Mouse (Mus musculus): ENCODE measurements around the gene Papss2. TPM values are rescaled to one million over a fixed set of nuclear protein-coding genes. Genes with fewer than 3 reads are reported as not detected.

The Papss2 gene
- total and polyA plus RNA-seq, 2 experiments: 75.1 to 223 TPM

DNA sequence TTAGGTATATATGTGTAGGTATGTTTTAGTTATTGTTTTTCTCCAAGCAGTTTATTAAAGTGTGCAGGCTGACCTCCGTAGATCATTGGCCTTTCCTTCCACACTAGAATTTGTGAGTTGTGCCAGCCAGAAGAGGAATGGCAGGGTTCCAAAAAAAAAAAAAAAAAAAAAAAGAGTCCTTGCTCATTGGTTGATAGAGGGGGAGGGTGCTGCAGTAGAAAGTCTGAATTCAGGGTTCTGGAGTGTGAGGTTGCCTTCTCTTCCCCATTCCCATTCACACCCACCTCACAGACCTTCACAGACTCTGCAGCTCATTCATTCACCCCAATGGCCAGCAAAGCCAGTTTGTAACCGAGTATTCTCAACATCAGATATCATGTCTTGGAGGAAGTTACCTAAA, 24.1 kb downstream of the Papss2 start:
- peaks cover 14% of the 10 kb centered on the region; the same call in 1 of the 2 replicates for H3K79me2 ChIP-seq (ENCODE audit: control insufficient read depth, insufficient read depth, low read length)
- H3K36me3 ChIP-seq (ENCODE audit: control insufficient read depth, insufficient read depth, low read length): no peaks in the 10 kb centered on the region
- no peaks in the 10 kb centered on the region for H3K27me3 ChIP-seq (ENCODE audit: control insufficient read depth, insufficient read depth, low read length)
- TF ChIP-seq POLR2A (IDR thresholded peaks at IDR 0.05; ENCODE audit: extremely low read depth, insufficient read depth, low read length) (no peak), CTCF (IDR thresholded peaks at IDR 0.05; ENCODE audit: low read depth, low read length) (no peak)
- H3K27ac ChIP-seq (replicated peaks; ENCODE audit: insufficient read depth, low read depth, low read length): peak overlapping the region; percentile 87
- 28% methylated on average over 2 of the region's 2 CpGs for WGBS
- peak overlapping the region; percentile 62; the same call in 1 of the 2 replicates for H3K9ac ChIP-seq (ENCODE audit: low read depth, low read length)
- peak; percentile 92 for DNase-seq (ENCODE audit: extremely low read depth, low read depth, low spot score)
- peaks cover 21% of the 10 kb centered on the region for H3K4me1 ChIP-seq (ENCODE audit: control insufficient read depth, insufficient read depth, low read length)
- H3K4me3 ChIP-seq (ENCODE audit: insufficient read depth, low read depth, low read length): peak overlapping the region; percentile 52; the same call in 1 of the 2 replicates

DNA sequence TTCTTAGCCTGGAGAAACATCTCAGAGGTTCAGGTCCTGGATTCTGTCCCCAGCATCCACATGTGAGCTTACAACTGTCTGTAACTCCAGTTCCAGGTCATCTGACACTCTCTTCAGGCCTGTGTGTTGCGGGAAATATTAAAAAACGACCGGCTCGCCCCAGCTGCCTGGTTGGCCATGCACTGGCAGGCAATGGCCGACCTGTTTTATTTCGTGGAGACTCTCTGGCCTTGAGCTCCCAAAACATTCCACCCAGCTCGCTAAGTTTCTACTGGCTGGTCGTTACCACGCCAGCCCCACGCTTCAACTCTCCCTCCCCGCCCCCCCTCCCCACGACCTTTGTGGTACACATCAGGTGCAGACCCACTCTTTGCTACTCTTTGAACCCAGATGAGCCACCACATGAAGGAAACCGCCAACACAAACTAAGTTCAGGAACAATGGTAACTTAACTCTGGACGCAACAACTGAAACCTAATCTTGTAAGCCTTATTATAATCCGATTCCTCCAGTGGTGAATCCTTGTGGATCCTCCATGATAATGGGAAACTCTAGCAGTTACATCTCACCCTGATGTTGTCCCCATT, 25.4 kb downstream of the Papss2 start:
- peaks cover 11% of the 10 kb centered on the region; the same call in 1 of the 2 replicates for H3K79me2 ChIP-seq (ENCODE audit: control insufficient read depth, insufficient read depth, low read length)
- peak overlapping the region; percentile 52 for H3K4me3 ChIP-seq (ENCODE audit: insufficient read depth, low read depth, low read length)
- DNase-seq (ENCODE audit: extremely low read depth, low read depth, low spot score): peak; percentile 77
- peak; percentile 71; the same call in 1 of the 2 replicates for TF ChIP-seq POLR2A (IDR thresholded peaks at IDR 0.05; ENCODE audit: extremely low read depth, insufficient read depth, low read length)
- TF ChIP-seq CTCF (IDR thresholded peaks at IDR 0.05; ENCODE audit: low read depth, low read length): no peak
- WGBS: 27% methylated on average over 15 of the region's 15 CpGs
- no peaks in the 10 kb centered on the region for H3K27me3 ChIP-seq (ENCODE audit: control insufficient read depth, insufficient read depth, low read length)
- peak overlapping the region; percentile 40 for H3K9ac ChIP-seq (ENCODE audit: low read depth, low read length)
- no peaks in the 10 kb centered on the region for H3K36me3 ChIP-seq (ENCODE audit: control insufficient read depth, insufficient read depth, low read length)
- peaks cover 18% of the 10 kb centered on the region for H3K4me1 ChIP-seq (ENCODE audit: control insufficient read depth, insufficient read depth, low read length)
- H3K27ac ChIP-seq (replicated peaks; ENCODE audit: insufficient read depth, low read depth, low read length): peak overlapping the region; percentile 84

DNA sequence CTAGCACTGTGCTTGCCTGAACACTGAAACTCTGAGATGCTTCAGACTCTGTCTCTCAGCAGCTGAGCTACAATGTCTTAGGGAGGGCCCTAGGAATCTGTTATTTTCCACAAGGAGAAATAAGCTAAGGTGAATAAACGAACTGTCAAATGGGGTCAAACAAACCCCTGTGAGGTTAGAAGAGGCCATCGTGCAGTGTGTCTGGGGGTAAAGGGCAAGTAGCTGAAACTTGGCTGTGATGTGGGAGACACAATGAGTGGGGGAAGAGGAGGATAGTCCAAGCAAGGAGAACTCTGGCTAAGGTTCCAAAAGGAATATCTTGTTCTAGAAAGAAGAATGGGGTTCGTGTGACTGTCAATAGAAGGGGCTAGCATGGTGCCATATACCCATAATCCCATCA, 26.6 kb downstream of the Papss2 start:
- Histone ChIP-seq H3K27me3 (ENCODE audit: control insufficient read depth, insufficient read depth, low read length) (no peaks in the 10 kb centered on the region), H3K79me2 (ENCODE audit: control insufficient read depth, insufficient read depth, low read length) (peaks cover 8% of the 10 kb centered on the region; the same call in 1 of the 2 replicates), H3K4me1 (ENCODE audit: control insufficient read depth, insufficient read depth, low read length) (peaks cover 19% of the 10 kb centered on the region), H3K36me3 (ENCODE audit: control insufficient read depth, insufficient read depth, low read length) (no peaks in the 10 kb centered on the region), H3K9ac (ENCODE audit: low read depth, low read length) (peak overlapping the region; percentile 58), H3K4me3 (ENCODE audit: insufficient read depth, low read depth, low read length) (no peak overlapping the region), H3K27ac (replicated peaks; ENCODE audit: insufficient read depth, low read depth, low read length) (peak overlapping the region; percentile 92)
- peak; percentile 88 for DNase-seq (ENCODE audit: extremely low read depth, low read depth, low spot score)
- 18% methylated on average over 3 of the region's 3 CpGs for WGBS
- TF ChIP-seq POLR2A (IDR thresholded peaks at IDR 0.05; ENCODE audit: extremely low read depth, insufficient read depth, low read length): no peak
- TF ChIP-seq CTCF (IDR thresholded peaks at IDR 0.05; ENCODE audit: low read depth, low read length): no peak

DNA sequence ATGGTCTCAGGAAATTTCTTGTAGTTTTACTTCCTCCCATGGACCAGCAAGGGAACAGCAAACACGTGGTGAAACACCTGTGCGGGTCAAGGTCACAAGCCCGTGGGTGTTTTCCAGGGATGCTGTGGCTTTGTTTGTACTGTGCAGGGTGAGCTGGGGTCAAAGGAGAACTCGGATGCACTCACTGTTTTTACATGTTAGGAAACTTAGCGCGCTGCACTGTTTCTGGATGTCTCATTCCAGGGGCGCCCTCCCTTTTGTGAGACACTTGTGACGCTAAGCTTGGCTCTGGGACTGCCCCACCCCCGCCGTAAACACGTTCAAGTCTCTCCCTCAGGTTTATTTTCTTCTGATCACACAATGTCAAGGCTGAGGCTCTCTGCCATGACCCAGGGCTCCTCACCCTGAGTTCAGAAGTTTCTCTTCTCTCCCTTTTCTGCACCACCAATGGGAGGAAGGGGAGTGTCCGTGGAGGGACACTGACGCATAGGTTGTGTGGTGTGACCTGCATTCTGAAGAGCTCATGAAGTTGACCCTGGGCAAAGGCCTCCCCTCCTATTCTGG, 31.3 kb downstream of the Papss2 start:
- peak; percentile 97 for DNase-seq (ENCODE audit: extremely low read depth, low read depth, low spot score)
- 19% methylated on average over 13 of the region's 13 CpGs for WGBS
- Histone ChIP-seq H3K4me1 (ENCODE audit: control insufficient read depth, insufficient read depth, low read length) (peaks cover 22% of the 10 kb centered on the region), H3K4me3 (ENCODE audit: insufficient read depth, low read depth, low read length) (no peak overlapping the region), H3K27me3 (ENCODE audit: control insufficient read depth, insufficient read depth, low read length) (no peaks in the 10 kb centered on the region), H3K36me3 (ENCODE audit: control insufficient read depth, insufficient read depth, low read length) (no peaks in the 10 kb centered on the region), H3K9ac (ENCODE audit: low read depth, low read length) (peak overlapping the region; percentile 3; the same call in 1 of the 2 replicates), H3K79me2 (ENCODE audit: control insufficient read depth, insufficient read depth, low read length) (peaks cover 10% of the 10 kb centered on the region; the same call in 1 of the 2 replicates), H3K27ac (replicated peaks; ENCODE audit: insufficient read depth, low read depth, low read length) (peak overlapping the region; percentile 94)
- no peak for TF ChIP-seq POLR2A (IDR thresholded peaks at IDR 0.05; ENCODE audit: extremely low read depth, insufficient read depth, low read length)

DNA sequence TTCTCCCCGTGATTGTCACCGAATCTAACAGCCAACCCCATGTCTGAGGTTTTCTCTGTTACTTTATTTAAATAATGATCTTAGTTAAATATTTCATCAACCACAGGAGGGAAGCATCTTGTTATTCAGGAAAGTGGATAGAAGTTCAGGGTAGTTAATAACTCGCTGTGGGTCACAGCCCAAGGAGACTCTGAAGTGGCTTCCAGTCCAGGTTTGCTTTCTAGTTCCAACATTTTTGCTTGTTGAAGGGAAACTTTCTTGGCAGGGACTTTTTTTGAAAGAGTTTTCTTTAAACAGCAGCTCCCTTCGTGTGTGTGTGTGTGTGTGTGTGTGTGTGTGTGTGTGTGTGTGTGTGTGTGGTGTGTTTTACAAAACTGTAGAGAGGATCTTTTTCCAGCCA, 32.0 kb downstream of the Papss2 start:
- H3K4me3 ChIP-seq (ENCODE audit: insufficient read depth, low read depth, low read length): no peak overlapping the region
- H3K27me3 ChIP-seq (ENCODE audit: control insufficient read depth, insufficient read depth, low read length): no peaks in the 10 kb centered on the region
- peaks cover 21% of the 10 kb centered on the region for H3K4me1 ChIP-seq (ENCODE audit: control insufficient read depth, insufficient read depth, low read length)
- peak overlapping the region; percentile 94 for H3K27ac ChIP-seq (replicated peaks; ENCODE audit: insufficient read depth, low read depth, low read length)
- H3K79me2 ChIP-seq (ENCODE audit: control insufficient read depth, insufficient read depth, low read length): peaks cover 10% of the 10 kb centered on the region; the same call in 1 of the 2 replicates
- TF ChIP-seq POLR2A (IDR thresholded peaks at IDR 0.05; ENCODE audit: extremely low read depth, insufficient read depth, low read length) (no peak), CTCF (IDR thresholded peaks at IDR 0.05; ENCODE audit: low read depth, low read length) (no peak)
- DNase-seq (ENCODE audit: extremely low read depth, low read depth, low spot score): peak; percentile 66
- H3K36me3 ChIP-seq (ENCODE audit: control insufficient read depth, insufficient read depth, low read length): no peaks in the 10 kb centered on the region
- H3K9ac ChIP-seq (ENCODE audit: low read depth, low read length): peak overlapping the region; percentile 58
- WGBS: 17% methylated on average over 4 of the region's 4 CpGs

Data from liver, adult 2 months (tissue).